Mouse (Mus musculus) neural tube, embryonic 14.5 days (tissue): ENCODE measurements around the gene Fam173b. TPM values are rescaled to one million over a fixed set of nuclear protein-coding genes. Genes with fewer than 3 reads are reported as not detected.
A peak's percentile ranks its signal among the peaks of the same experiment; 100 is the strongest.

Experiments used
- ATAC-seq: fragments of 200-750 bp; cut with Nextera tagmentation; 2 replicates; pipeline ENCODE4 v1.8.0; 2017; ENCODE audit warnings: low read depth, mild to moderate bottlenecking, moderate TSS enrichment, moderate library complexity
- H3K27ac ChIP-seq: fragments of 300-500 bp; sonication (generic); 2 replicates; pipeline ENCODE4 v1.5.1; 2014; ENCODE audit warnings: low read depth, mild to moderate bottlenecking, control low read depth, low read length, moderate library complexity, mixed read lengths
- H3K27me3 ChIP-seq: fragments of 300-500 bp; sonication (generic); 2 replicates; pipeline ENCODE4 v1.6.1; 2014; ENCODE audit warnings: low read length; ENCODE audit not compliant: control insufficient read depth, insufficient read depth
- H3K36me3 ChIP-seq: fragments of 300-500 bp; sonication (generic); 2 replicates; pipeline ENCODE4 v1.6.1; 2014; ENCODE audit warnings: low read length, mixed read lengths; ENCODE audit not compliant: control insufficient read depth, insufficient read depth
- H3K4me1 ChIP-seq: fragments of 300-500 bp; sonication (generic); 2 replicates; pipeline ENCODE4 v1.6.1; 2014; ENCODE audit warnings: low read length; ENCODE audit not compliant: control insufficient read depth, insufficient read depth
- H3K4me2 ChIP-seq: fragments of 300-500 bp; sonication (generic); 2 replicates; pipeline ENCODE4 v1.6.1; 2014; ENCODE audit warnings: mild to moderate bottlenecking, low read depth, low read length, control low read depth
- H3K4me3 ChIP-seq: fragments of 300-500 bp; sonication (generic); 2 replicates; pipeline ENCODE4 v1.5.1; 2014; ENCODE audit warnings: low read depth, low read length, control low read depth, mixed read lengths
- H3K9ac ChIP-seq: fragments of 300-500 bp; sonication (generic); replicated peaks from 2 replicates; pipeline ENCODE4 v1.6.1; 2014; ENCODE audit warnings: low read depth, mild to moderate bottlenecking, control low read depth, low read length, mixed read lengths
- H3K9me3 ChIP-seq: fragments of 300-500 bp; sonication (generic); 2 replicates; pipeline ENCODE4 v1.6.1; 2016; ENCODE audit warnings: low read length; ENCODE audit not compliant: control insufficient read depth
- WGBS: fragments of 180-500 bp; shearing (Covaris S2); extraction: QIAGEN DNeasy Blood & Tissue Kit; methylation state at CpG from one replicate; pipeline ENCODE4 v1.1.7; 2014; 5-methylcytosine and 5-hydroxymethylcytosine counted together
- polyA plus RNA-seq: library from polyadenylated mRNA; unstranded; fragments of >200 nt; fragmentation: Nextera tagmentation; extraction: Ambion mirVana; gene quantifications from 2 replicates; pipeline ENCODE4 v1.2.1, GENCODE M21; 2014

Fam173b gene
- polyA plus RNA-seq, 1 experiment from 2014 or later, result 10.2 TPM

DNA sequence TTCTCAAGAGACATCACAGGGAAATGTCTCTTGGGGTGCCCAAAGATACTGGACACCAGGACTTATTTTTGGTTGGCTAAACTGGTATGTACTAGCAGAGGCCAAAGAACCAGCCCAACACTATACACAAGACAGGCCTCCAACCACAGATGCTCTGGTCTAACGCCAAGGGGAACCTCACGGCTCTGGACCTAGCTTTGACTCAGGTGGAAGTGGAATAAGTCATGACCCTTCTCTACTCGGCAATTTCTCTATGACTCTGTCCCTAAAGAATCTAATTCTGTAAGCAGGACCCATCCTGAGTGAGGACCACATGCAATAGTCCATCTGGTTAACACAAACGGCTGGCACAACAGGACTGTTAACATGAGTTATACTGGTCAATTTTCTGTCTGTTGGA, 1.8 kb upstream of the Fam173b start:
- ATAC-seq, result no peak
- Histone ChIP-seq H3K4me1 (peaks cover 26% of the 10 kb centered on the region), H3K9me3 (no peaks in the 10 kb centered on the region), H3K4me3 (peak overlapping the region; percentile 88; the same call in 1 of the 2 replicates), H3K27me3 (no peaks in the 10 kb centered on the region), H3K27ac (no peak overlapping the region), H3K4me2 (peak overlapping the region; percentile 93), H3K36me3 (peaks cover 17% of the 10 kb centered on the region), H3K9ac (no peak overlapping the region)
- WGBS, result 79% methylated on average over 4 of the region's 4 CpGs

DNA sequence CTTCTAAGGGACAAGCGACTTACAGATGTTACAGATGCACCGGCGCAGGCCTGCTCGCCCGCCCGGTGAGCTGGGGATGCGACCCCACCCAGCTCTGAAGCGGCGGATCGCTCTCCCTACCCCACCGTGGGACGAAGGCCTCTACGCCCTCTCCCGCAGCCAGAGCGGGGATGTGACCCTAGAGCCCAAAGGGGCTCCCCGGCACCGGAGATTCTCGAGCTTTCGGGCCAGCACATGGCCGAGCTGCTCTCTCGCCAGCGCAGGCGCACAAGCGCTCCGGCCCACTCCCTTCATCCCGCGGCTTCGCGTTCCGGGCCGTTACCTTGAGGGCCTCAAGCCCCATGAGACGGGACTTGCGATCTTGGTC, 390 bp upstream of the Fam173b start:
- Histone ChIP-seq H3K27ac (peak overlapping the region; percentile 94), H3K4me1 (peaks cover 26% of the 10 kb centered on the region), H3K4me2 (peak overlapping the region; percentile 93), H3K4me3 (peak overlapping the region; percentile 88), H3K9me3 (no peaks in the 10 kb centered on the region), H3K27me3 (no peaks in the 10 kb centered on the region), H3K9ac (peak overlapping the region; percentile 86), H3K36me3 (0 out of 2 replicates have a peak, but pooled peaks cover 4% of the 10 kb centered on the region)
- WGBS, result under 1% methylated on average over 33 of the region's 33 CpGs
- ATAC-seq, result peak; percentile 76

DNA sequence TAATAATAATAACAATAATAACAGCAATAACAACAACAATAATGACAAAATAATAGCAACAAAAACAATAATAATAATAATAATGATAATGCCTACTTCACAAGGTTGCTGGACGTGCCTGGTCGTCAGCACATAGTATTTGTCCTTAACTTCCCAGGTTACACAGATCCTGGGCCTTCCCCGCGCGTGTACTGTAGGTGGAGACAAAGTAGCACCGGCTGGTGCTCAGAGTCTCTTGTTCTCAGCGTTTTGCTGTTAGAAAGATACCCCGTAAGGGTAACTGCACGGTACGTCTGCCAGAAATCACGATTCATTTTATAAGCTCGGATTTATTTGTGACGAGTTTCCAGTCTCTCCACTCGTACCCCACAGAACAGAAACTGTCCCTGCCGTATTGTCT, 774 bp downstream of the Fam173b start:
- ATAC-seq, result peak; percentile 82
- WGBS, result 4% methylated on average over 15 of the region's 15 CpGs
- H3K9me3 ChIP-seq, result no peaks in the 10 kb centered on the region

DNA sequence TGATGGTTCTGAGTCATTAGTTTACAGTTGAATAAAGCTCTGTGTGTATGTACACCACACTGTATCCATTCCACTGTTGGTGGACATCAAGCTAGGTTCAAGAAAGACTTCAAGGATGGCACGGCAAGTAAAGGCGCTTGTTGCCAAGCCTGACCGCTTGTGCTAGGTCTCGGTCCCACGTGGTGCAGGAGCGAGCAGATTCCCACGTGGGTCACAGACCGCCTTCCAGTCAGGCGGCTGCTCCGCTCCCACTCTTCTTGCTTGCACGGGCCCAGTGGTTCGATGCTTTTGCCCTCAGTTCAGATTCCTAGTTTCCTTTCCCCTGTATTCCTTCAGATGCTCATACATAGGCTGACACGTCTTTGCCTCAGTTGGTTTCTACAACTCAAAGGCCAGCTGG, 1.5 kb downstream of the Fam173b start:
- WGBS, result 87% methylated on average over 13 of the region's 13 CpGs
- Histone ChIP-seq H3K27me3 (no peaks in the 10 kb centered on the region), H3K9ac (peak overlapping the region; percentile 86; the same call in 1 of the 2 replicates), H3K9me3 (no peaks in the 10 kb centered on the region), H3K4me2 (peak overlapping the region; percentile 61), H3K4me1 (peaks cover 26% of the 10 kb centered on the region), H3K36me3 (no peaks in the 10 kb centered on the region), H3K27ac (no peak overlapping the region), H3K4me3 (peak overlapping the region; percentile 88)
- no peak for ATAC-seq

More for the DNA sequence above, 774 bp downstream of the Fam173b start:
- H3K27ac ChIP-seq, result peak overlapping the region; percentile 94
- H3K4me3 ChIP-seq, result peak overlapping the region; percentile 88
- H3K27me3 ChIP-seq, result no peaks in the 10 kb centered on the region
- H3K4me2 ChIP-seq, result peak overlapping the region; percentile 61
- peaks cover 26% of the 10 kb centered on the region for H3K4me1 ChIP-seq
- H3K9ac ChIP-seq, result peak overlapping the region; percentile 86
- H3K36me3 ChIP-seq, result 0 out of 2 replicates have a peak, but pooled peaks cover under 1% of the 10 kb centered on the region

DNA sequence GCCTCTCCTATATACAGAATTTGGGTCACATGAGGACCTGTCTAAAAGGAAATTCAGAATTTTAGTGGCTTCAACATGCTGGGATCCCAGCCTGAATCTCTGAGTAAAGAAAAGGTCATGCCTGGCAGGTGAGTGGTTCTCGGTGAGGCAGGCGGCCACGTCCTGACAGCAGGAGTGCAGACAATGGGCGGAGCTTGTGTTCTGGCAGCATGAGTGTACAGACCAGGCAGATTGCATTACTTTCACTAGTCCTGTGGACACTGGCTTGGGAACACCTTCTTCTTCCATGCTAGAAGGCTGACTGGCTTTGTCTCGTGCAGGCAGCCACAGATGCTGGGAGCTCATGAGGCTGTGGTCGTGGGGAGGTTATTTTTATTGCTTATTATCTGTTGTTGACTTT, 5.2 kb downstream of the Fam173b start:
- Histone ChIP-seq H3K27me3 (no peaks in the 10 kb centered on the region), H3K9me3 (no peaks in the 10 kb centered on the region), H3K27ac (no peak overlapping the region), H3K9ac (no peak overlapping the region), H3K4me2 (no peak overlapping the region), H3K4me1 (peaks cover 6% of the 10 kb centered on the region; the same call in 1 of the 2 replicates), H3K36me3 (no peaks in the 10 kb centered on the region), H3K4me3 (no peak overlapping the region)
- WGBS, result 66% methylated on average over 6 of the region's 6 CpGs
- ATAC-seq, result no peak

DNA sequence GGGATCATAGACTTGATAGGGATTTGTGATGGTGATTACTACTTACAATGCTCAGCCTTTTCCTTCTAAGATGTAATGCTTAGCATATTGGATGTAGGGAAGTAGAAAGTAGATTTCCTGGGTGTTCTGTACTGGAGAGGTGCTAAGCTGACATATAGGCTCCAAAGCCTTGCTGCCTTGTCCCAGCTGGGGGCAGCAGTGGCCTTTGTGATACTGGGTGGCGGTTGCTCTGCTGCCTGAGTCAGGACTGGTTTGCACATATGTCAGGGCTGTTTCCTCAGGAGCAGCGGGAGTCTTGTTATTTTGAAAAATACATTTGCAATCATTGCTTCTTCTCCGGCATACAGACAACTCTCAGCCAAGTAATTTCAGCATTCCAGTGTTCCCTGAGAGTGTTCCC, 9.4 kb downstream of the Fam173b start:
- no peaks in the 10 kb centered on the region for H3K27me3 ChIP-seq
- ATAC-seq, result peak; percentile 89; the same call in 1 of the 2 replicates
- H3K36me3 ChIP-seq, result no peaks in the 10 kb centered on the region
- H3K4me1 ChIP-seq, result no peaks in the 10 kb centered on the region
- no peaks in the 10 kb centered on the region for H3K9me3 ChIP-seq
- no peak overlapping the region for H3K4me3 ChIP-seq
- WGBS, result 62% methylated on average over 3 of the region's 3 CpGs
- no peak overlapping the region for H3K4me2 ChIP-seq
- H3K27ac ChIP-seq, result no peak overlapping the region
- H3K9ac ChIP-seq, result no peak overlapping the region

DNA sequence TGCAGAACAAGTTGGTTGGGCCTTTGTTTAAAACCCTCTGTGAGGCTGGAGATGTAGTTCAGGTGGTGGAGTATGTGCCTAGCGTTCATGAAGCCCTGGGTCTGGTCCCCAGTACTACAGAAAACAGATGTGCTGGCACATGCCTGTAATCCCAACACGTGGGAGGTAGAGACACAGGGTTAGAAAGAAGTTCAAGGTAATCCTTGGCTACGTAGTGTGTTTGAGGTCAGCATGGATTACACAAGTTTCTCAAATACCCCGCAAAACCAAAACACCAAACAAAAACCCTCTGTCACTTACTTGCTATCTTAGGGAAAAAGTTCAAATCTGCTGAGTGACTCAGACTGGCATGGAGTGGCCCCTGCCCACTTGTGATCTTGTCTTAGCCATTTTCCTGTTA, 10.3 kb downstream of the Fam173b start:
- Histone ChIP-seq H3K4me3 (no peak overlapping the region), H3K9me3 (no peaks in the 10 kb centered on the region), H3K4me1 (no peaks in the 10 kb centered on the region), H3K27me3 (no peaks in the 10 kb centered on the region), H3K36me3 (no peaks in the 10 kb centered on the region), H3K4me2 (no peak overlapping the region), H3K27ac (no peak overlapping the region), H3K9ac (no peak overlapping the region)
- no peak for ATAC-seq
- 95% methylated on average over 4 of the region's 4 CpGs for WGBS

DNA sequence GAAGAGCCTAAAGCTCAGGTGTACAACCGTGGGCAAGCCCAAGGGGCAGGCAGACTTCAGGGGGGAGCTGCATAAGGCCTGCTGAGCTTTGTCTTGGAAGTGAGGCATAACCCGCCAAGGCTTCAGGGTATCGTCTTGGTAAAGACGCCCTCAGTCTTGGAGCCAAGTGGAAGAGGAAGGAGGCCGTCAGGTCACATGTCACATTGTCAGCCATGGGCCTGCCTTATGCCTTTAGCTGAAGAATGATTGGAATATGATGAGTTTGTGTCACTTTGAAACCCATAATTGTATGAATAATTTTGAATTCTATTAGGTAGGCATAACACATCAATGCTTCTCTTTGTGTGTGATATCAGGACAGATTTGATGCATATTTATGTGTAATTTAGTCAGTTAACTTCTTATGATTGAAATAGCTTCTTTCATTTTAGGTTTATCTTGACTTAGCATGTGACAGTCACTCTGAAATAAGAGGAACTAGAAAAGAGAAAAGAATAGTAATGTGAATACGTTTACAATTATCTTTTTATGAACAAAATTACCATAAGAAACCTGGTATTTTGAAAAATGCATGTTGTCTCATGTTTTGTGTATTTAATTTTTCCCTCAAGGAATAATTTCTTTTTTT, 12.3 kb downstream of the Fam173b start:
- 94% methylated on average over 6 of the region's 6 CpGs for WGBS
- Histone ChIP-seq H3K9ac (no peak overlapping the region), H3K9me3 (no peaks in the 10 kb centered on the region), H3K4me2 (no peak overlapping the region), H3K4me3 (no peak overlapping the region), H3K36me3 (no peaks in the 10 kb centered on the region), H3K27me3 (no peaks in the 10 kb centered on the region), H3K4me1 (no peaks in the 10 kb centered on the region), H3K27ac (no peak overlapping the region)
- ATAC-seq, result no peak

DNA sequence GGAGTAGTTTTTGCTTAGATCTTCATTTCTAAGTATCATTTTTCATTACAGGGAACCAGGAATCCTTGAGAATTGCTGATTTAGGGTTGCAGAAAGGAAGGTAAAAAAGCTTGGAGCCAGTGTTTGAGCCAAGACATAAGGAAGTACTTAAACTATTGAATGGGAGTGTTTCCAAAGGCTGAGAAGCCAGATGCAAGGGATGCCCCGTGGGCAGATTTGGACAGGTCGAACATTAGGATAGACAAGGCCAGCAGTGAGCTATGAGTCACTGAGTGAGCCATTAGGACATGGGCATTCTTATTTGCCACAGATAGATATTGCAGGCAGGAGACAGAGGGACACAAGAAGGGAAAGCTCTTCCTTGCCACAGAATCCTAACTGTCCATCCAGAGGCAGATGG, 13.0 kb downstream of the Fam173b start:
- WGBS, result 86% methylated on average over 2 of the region's 2 CpGs
- Histone ChIP-seq H3K27ac (no peak overlapping the region), H3K9ac (no peak overlapping the region), H3K4me3 (no peak overlapping the region), H3K27me3 (no peaks in the 10 kb centered on the region), H3K4me1 (no peaks in the 10 kb centered on the region), H3K36me3 (no peaks in the 10 kb centered on the region), H3K9me3 (no peaks in the 10 kb centered on the region), H3K4me2 (no peak overlapping the region)
- ATAC-seq, result no peak
